Mouse (Mus musculus): ENCODE results near the gene Higd1a.

Gene Higd1a

DNA sequence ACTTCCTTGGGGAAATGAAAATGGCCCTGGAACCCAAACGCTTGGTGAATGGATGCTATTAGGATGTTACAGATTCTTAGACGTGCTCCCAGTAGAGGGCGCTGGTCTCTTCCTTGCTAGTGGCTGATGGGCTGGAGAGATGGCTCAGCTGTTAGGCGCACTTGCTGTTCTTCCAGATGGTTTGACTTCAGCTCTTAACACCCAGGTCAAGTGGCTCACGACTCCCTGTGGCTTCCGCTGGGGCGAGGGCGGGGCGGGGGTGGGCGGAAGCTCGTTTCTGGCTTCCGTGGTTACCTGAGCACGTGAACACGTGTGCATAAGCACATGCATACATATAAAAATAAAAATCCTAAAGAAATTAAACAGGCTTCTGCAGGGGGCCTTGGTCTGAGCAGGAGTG, 22.7 kb upstream of the Higd1a start:
- DNase-seq (ENCODE audit: low read depth), result no peak

DNA sequence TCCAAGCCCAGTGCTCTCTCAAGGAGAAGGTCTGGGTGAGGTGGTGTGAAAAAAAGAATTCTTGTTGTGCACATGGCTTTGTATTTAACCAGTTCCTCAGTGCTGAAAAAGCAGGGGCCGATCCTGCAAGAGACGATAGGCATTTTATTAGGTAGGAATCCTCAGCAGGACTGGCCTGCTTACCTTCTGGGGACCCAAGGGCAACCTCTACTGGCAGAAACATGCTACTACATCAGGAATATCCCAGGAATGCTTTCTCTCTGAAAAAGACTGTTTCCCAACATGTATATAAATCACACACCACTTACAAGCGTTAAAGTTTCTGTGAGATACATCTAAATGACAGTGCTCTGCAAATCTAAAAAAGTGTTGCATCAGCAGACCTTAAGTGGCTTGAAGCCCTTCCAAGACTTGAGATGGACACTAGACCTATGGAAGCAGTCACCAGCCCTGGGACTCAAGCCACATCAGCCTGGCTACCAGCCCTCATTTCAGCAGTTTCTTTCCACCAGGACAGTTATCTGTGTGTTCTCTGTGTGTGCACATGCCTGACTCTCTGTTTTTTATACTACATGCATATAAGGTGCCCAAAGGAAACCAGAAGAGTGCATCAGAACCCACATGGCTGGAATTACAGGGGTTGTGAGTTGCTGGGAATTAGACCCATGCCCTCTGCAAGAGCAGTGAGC, 19.0 kb upstream of the Higd1a start:
- DNase-seq (ENCODE audit: low read depth), result peak; percentile 27

DNA sequence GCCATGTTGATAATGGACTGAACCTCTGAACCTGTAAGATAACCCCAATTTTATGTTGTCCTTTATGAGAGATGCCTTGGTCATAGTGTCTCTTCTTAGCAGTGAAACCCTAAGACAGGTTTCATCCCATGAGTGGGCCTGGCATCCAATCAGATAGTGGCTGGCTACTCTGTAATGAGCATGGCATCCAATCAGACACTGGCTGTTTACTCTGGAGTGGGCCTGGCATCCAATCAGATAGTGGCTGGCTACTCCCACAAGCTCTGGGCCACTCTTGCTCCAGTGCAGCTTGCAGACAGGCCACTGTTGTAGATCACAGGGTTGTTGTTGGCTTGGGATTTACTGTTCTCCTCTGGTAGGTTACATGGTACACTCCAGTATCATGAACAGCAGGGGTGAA, 15.4 kb upstream of the Higd1a start:
- no peak for DNase-seq (ENCODE audit: low read depth)

DNA sequence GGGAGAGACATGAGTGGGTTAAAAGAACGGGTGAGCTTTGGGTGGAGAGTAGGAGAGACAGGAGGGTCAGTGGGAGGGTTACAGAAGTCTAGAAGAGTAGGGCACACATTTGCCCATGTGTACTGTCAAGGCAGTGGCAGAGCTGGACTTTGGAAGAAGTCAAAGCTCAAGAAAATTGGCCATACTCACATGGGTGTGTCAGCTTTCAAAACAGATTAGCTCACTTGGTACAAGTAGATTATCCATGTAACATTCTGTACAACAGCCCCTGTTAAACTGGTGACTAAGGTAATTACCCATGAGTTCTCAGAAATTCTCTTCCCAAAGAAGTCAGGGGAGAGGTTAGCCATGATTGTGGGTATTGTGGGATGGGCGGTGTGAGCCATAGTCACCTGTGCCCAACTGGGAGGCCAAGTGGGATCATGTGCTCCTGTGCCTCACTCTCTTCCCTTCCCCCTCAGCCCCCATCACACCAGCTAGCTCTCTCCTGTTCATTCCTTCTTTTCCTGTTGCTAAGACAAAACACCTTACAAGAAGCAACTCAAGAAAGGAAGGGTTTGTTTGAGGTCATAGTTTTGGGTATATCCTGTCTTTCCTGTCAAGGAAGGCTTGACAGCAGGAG, 14.0 kb upstream of the Higd1a start:
- peak; percentile 29 for DNase-seq (ENCODE audit: low read depth)

DNA sequence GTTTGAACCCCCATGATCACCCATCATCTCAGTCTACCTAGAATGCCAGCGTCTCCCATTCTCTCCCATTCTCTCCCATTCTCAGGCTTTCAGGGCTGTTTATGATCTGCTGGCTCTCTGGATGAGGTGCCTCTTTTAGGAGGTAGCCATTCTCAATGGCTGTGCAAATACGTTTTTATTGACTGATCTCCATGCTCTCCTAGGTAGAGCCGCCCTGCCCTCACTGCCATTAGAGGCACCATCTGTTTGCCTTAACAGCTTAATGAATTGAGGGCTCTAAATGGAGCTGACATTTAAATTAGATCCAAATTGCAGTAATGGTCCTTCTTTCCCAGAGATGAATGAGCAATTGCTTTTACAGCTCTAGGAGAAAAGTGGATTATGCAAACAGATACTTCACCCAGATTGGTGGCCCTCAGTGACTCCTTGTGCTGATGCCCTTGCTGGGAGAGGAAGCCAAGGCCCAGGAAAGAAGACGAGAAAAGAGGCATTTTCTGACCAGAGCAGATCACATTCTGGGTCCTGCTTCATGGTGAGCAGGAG, 11.9 kb upstream of the Higd1a start:
- DNase-seq (ENCODE audit: low read depth), result no peak

DNA sequence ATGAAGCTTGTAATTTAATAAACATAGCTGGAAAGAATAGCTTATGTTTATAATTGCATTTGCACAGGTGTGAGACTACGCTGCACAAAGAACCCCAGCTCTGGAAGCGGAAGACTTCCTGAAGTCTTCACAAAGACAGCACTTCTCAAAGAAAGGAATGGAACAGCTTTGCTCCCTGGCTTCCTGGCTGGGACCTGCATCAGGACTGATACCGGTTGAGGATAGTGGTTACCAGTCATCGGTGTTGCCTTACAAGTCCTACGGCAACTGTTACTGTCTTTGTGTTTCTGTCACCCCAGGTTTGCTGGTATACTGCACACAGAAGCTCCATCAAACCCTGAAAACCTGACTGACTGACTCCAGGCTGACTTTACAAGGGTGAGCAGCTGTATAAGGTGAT, 11.3 kb upstream of the Higd1a start:
- no peak for DNase-seq (ENCODE audit: low read depth)

DNA sequence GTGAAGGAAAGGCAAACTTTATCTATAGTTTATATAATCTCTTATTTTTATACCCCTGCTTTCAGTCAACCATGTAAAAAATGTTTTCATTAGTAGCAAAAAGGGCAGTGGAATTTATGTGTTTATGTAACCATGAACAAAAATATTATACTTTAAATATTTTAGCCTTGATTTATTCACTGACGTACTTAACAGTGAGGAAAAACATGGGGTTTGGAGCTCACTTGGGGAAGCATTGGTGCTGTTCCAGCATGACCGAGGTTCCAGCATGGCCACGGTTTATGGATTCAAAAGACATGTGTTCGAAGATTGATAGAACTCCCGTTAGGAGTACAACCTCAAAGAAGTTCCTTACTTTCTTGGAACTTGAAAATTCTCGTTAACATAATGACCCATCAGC, 10.1 kb upstream of the Higd1a start:
- DNase-seq (ENCODE audit: low read depth), result peak; percentile 40

DNA sequence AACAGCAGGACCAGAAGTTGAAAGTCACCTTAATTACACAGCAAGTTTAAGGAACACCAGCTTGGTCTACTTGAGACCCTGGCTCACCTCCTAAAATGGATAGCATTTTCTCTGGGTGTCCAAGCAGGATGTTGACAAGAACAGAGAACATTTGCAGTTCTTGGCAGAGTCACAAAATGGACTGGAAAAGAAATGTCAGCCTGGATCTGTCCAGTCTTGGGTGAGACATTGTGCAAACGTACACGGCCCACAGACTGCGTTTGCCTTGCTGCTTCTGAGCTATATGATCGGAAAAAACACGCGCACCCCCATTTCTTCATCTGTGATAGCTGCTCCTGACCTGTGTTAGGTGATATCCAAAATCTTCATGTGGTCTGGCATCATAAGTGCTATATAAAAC, 9.5 kb upstream of the Higd1a start:
- DNase-seq (ENCODE audit: low read depth), result no peak

DNA sequence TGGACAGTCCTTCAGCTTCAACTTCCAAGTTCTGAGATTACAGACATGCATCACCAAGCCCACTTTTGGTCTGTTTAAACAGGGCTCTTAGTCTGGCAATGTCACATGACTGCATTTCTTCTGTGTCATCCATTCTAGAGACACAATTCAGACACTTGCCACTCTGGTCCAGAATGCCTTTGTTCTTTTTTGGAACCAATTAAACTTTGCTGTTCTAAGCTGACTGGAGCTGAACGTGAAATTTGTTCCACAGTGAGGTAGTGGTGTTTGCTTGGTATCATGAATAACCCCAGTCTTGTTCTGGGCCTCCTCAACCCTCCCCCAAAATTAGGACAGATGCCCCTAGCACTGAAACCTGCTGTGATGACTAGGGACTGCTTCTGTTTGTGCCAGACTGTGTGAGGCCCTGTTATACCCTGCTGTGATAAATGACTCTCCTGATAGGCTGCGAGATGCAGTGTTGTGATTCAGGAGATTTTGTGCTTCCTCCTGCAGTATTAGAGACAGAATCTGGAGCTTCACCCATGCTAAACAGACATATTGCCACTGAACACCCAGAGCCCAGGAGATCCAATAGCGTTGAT, 7.4 kb upstream of the Higd1a start:
- DNase-seq (ENCODE audit: low read depth), result no peak

DNA sequence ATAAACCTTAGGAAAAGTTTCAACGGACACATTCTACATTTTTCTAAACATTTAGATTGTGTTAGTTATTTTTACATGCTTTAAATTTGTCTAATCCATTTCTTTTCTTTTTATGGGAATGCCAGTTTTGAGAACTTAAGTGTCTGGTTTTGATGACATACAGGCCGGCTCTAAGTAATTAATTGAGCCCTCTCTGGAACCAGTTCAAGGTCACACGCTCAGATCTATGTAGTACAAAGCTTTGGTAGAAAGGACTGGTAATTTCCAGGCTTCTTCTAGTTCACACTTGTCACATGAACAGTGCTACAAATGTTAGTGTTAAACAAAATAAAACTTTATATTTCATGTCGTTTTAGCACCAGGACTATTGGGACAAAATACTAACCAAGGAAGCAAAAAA, 6.7 kb upstream of the Higd1a start:
- no peak for DNase-seq (ENCODE audit: low read depth)

DNA sequence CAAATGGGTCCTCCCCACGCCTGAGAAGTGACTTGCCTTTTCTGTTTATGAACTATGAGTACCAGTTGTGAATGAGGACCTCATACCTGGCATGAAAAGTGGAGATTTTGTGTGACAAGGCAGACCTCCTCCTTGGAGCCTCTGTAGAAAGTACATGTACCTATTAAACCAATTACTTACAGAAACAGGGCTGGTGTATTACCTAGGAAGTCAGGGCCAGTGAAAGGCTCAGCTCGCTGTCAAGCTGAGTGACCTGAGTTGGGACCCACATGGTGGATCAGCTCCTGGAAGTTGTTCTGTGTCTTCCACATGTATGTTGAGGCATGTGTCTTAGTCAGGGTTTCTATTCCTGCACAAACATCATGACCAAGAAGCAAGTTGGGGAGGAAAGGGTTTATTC, 2.8 kb upstream of the Higd1a start:
- no peak for DNase-seq (ENCODE audit: low read depth)

DNA sequence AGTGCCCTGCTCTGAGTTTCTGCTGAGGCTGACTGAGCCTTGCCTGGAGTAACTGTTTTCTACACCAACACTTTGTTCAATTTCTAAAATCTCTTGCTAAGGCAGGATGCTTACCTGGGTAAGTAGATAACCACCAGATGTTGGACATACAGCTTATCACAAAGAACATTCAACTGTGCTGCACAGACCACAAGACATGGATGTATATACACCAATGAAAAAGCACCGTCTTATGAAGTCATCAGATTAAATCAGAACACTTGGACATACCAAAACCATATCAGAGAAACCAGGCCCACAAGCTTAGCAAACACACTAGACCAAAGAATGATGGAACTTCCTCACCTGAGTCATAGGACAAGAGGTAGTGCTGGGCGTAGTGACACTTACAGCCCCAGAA, 1.2 kb upstream of the Higd1a start:
- DNase-seq (ENCODE audit: low read depth), result no peak

DNA sequence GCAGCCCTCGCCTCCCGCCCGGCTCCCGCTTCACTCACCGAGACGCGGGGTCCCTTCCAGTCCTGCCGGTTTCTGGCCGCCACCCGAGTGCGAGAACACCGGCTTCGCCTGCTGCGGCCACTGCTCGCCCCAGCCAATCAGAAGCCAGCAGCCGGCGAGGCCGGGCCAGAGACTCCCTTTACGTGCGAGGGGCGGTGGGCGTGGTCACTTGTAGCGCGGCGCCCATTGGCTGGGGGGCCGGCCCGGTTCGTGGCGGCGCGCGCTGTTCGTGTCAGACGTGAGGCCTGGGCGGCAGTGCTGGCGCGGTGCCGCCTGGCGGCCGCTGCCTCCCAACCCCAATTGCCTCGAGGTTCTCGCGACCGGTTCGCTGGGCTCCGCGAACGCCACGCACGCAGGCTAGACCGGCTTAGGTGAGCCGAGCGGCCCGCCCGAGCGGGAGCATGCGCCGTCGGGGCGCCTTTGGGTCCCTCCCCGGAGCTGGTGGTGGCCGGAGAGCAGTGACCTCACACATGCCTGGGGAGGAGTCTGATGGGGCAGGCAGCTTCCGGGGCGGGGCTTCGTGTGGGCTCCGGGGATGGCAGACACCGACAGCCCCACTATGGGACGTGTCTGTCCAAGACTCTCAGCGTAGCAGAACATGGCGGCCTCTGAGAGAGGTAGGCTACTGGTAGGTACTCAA, 549 bp downstream of the Higd1a start:
- peak; percentile 87 for DNase-seq (ENCODE audit: low read depth)

DNA sequence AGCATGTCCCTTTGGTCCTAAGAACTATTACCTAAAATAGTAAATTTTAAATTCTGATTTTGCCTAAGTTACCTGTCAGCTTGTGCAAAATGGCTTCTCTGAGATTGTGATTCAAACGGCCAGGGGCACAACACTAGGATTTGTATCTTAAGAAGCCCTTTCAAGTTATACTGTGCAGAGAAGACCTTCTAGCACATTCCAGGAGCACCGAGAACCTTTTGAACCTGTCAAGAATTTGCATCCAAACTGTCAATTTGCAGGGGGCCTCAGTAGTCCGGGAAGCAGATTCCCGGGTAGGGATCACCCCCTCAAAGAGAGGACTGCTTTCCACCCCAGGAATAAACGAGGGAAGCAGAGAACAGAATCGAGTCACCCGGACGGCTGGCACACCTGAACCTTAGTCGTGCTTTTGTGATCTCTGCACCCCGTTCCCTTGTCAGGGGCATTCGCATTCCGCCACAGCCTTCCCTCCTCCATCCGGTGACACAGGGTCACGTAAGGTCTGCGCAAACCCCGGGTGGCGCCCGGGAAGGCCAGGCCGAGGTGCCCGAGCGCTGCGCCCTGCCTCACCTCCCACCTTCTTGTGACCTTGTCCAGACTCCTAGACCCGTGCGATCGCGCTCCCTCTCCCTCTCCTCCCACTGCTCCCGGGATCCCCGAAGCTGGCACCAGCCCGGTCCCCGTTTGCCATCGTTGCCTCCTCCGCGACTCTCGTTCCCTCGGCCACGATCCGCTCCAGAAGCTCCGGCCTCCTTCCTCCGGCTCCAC, 1.3 kb downstream of the Higd1a start:
- DNase-seq (ENCODE audit: low read depth), result no peak

DNA sequence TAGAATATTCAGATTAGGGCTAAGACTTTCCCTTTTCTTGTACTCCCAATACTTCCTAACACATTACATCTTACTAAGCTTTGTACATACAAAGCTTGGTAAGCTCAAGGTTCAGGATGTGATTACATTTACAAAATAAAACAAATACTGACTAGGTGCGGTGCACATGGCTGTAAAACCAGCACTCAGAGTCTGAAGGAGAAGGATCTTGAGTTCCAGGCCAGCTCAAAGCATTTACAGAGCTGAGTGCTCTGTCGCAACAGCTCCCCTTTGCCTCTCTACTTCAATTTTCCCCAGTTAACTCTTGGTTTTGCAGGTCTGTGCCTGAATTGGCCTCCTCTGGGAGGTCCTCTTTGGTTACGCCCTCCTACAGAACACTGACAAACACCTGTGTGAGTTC, 3.9 kb downstream of the Higd1a start:
- no peak for DNase-seq (ENCODE audit: low read depth)

DNA sequence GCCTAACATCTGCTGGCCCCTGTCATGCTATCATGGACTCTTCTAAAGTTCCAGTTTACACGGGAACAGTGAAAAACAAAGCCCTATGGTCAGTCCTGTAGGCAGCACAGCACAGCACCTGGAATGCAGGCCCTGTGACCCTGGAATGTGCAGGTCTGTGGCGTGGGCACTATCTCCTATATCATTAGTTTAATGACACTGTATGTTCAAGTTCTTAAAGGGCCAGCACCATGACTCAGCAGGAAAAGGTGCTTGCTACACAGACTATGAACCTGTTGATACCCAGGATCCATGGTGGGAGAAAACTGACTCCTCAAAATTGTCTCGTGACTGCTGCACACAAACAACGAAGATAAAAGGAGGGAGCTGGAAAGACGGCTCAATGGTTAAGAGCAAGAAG, 10.3 kb downstream of the Higd1a start:
- DNase-seq (ENCODE audit: low read depth), result no peak

DNA sequence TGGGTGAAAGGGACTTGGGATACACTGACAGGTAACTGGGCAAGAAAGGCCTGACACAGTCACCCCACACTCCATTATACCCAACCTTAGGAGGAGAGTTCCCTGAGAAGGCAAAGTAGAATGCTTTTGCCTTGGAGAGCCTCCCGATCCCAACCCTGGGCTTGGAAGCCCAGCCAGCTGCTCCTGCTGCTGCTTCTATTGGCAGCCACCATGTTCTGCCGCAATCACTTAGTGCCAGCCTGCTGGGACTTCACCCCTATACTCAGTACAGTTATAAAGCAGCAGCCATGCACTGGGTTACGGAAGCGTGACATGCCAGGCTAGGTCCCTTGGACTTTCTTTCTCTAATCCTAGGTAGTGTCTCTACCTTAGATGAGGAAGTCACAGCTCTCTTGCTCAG, 11.0 kb downstream of the Higd1a start:
- no peak for DNase-seq (ENCODE audit: low read depth)

DNA sequence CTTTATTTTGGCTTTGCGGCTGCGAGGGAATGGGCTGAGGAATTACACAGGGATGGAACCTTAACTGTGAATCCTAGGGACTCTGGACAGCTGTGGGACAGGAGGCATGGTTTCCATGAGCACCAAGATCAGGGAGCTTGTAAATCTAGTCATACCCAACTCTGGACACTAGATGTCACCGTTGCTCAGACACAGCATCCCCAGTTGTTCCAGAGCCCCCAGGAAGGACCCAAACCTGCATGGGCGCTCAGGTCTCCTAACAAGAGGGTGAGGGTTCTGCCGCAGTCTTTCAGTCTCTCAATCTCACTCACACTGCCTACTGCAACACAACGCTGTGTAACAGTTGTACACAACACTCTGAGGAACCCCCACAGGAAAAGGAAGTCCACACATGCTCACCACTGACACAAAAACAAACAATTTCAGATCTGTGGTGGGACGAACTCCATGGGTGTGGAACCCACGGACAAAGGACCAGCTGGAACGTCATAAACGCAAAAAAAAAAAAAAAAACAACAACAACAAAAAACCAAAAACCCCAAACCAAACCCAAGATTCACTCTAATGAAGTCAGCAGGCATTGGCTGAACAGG, 11.5 kb downstream of the Higd1a start:
- no peak for DNase-seq (ENCODE audit: low read depth)

DNA sequence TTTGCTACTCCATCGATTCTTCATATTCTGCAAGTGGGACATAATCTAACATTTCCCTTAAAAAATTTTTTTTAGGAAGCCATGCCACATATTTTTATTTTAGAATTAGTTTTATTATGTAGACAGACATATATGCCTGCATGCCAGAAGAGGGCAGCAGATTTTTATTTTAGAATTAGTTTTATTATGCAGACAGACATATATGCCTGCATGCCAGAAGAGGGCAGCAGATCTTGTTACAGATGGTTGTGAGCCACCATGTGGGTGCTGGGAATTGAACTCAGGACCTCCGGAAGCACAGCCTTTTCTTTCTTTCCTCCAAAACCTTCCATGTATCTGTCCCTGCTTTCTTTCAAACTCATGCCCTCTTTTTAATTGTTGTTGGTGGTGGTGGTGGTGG, 15.2 kb downstream of the Higd1a start:
- no peak for DNase-seq (ENCODE audit: low read depth)

DNA sequence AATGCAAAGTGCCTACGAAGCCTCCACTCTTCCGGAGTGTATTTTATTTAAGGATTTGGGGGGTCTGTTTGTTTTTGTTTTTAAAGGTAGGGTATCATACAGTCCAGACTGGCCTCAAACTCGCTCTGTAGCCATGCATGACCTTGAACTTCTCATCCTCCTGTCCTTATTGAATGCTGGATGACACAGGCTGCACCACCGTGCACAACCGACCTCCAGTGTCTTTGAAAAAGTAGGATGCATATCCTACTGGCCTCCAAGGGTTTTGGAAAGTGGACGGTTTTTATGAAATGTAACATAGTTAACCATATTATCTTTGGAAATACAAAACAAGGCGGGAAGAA, 18.6 kb downstream of the Higd1a start:
- no peak for DNase-seq (ENCODE audit: low read depth)

DNA sequence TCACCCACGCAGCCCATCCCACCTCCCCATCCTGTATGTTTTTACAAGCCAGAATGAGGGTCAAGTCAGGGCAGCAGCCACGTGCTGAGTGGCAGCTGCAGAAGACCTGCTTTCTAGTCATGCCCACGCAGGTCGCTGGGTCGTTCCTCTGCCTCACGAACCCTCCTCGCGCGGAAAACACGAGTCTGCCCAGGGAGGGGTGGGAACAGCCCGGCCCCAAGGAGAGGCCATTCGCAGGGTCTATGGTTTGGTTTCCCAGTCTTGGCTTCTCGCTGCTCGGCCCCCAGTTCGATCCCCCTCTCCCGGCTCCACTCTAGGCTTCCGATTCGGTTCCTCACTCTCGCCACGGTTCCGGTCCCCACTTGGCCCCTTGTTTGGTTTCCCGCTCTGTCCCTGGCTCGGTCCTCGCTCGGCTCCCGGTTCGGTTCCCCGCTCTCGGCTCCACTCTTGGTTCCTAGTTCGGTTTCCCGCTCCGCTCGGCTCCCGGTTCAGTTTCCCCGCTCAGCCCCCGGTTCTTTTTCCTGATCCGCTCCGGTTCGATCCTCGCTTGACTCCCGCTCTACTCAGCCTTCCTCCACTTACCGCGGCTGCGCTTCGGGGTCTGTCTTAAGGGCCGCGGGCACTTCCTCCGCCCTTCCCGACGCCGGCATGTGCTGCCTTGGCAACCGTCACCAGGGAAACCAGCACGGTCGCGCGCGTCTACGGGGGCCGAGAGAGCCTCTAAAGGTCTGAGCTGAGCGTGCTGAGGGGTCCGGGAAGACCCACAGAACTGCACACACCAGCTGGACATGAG, 19.1 kb downstream of the Higd1a start, which contains the start of gene Ccdc13:
TSS of gene Ccdc13 (minus strand) at position 633 of the 793 bp plus-strand sequence.
- DNase-seq (ENCODE audit: low read depth), result no peak
